17 mouse cellular contexts compared by ENCODE assay signal in genomic region chr7:129674558-129674957, GRCm38 (mm10).
"Had no signal": no experiment of that assay in that cellular context is flagged by ENCODE, and none has a peak within 500 bp of the region (broad histone marks: within the 10 kb centered on the region; RNA-seq: fewer than 3 reads in every experiment).

No protein-coding gene starts in this region.

- H3K4me2 ChIP-seq: liver, embryonic 11.5 days; liver, embryonic 13.5 days; liver, embryonic 15.5 days; lung, embryonic 14.5 days; midbrain, embryonic 11.5 days; midbrain, embryonic 13.5 days; midbrain, embryonic 15.5 days; neural tube, embryonic 12.5 days; stomach, embryonic 15.5 days had no signal

- H3K27me3 ChIP-seq: liver, embryonic 13.5 days; liver, embryonic 15.5 days; megakaryocyte, embryonic 14.5 days; midbrain, embryonic 15.5 days; stomach, embryonic 15.5 days had no signal

- DNase-seq: liver, embryonic 13.5 days; liver, postnatal 0 days; lung, embryonic 14.5 days; right cerebral cortex, postnatal 14 days; thymus, adult 2 months; thymus, postnatal 25 days; thymus, postnatal 4 days had no signal

- H3K4me3 ChIP-seq: liver, embryonic 13.5 days; liver, embryonic 15.5 days; megakaryocyte, embryonic 14.5 days; midbrain, embryonic 13.5 days; midbrain, embryonic 15.5 days; neural tube, embryonic 12.5 days; stomach, embryonic 15.5 days had no signal

- H3K9ac ChIP-seq: liver, embryonic 13.5 days; liver, embryonic 15.5 days; liver, postnatal 0 days; lung, embryonic 14.5 days; midbrain, embryonic 13.5 days; midbrain, embryonic 15.5 days; neural tube, embryonic 12.5 days; stomach, embryonic 15.5 days had no signal

- H3K36me3 ChIP-seq: liver, embryonic 13.5 days; liver, embryonic 15.5 days; midbrain, embryonic 13.5 days; midbrain, embryonic 15.5 days; neural tube, embryonic 12.5 days; stomach, embryonic 15.5 days had no signal

- ATAC-seq: liver, postnatal 0 days; midbrain, embryonic 13.5 days; midbrain, embryonic 15.5 days had no signal

- H3K4me1 ChIP-seq: liver, embryonic 13.5 days; liver, embryonic 15.5 days; megakaryocyte, embryonic 14.5 days; midbrain, embryonic 15.5 days had no signal

- H3K9me3 ChIP-seq: liver, embryonic 13.5 days; liver, embryonic 15.5 days; midbrain, embryonic 13.5 days; midbrain, embryonic 15.5 days; neural tube, embryonic 12.5 days; stomach, embryonic 15.5 days had no signal

- H3K27ac ChIP-seq: liver, embryonic 13.5 days; liver, embryonic 15.5 days; macrophage; midbrain, embryonic 13.5 days; midbrain, embryonic 15.5 days; neural tube, embryonic 12.5 days; stomach, embryonic 15.5 days; stomach, postnatal 0 days had no signal
